Mouse (Mus musculus): ENCODE measurements at regions not wholly inside any gene's neighbourhood (a gene's known extent, or its start where the extent isn't known, plus 50 kb on each side); places are given as distances from the start of the nearest gene placed in this dataset.

DNA sequence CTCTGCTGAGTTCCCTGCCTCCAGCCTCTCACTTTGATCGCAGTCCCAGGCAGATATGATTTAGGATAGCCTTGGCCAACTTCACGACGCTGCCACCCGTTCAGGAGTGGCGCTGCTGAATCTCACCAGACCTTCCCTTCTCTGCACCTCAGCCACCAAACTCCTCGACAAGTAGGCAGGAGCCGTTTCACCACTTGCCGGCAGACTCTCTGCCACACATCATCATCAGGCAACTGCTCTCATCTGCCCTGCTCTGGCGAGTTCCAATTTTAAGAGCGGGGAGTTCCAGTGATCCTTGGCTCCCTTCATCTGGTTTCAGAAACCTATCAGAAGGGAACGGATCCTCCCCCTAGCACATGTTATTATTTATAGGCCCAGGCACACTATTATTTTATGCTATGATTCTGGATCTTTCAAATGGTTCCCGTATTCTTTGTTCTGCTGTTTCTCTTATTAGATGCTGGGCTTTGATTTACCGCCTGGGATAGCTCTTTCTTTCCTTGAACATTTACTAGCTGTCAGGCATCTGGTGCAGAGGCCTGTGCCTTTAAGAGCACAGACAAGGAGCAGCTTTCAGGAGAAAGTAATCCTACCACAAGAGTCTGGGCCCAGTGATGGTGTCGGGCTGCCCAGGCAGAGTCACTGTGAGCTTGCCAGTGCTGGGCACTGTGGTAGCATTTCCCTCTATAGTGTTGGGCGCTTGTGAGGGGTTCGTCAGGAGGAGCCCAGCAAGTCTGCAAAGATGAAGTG is 722.3 kb downstream of the Vrk1 start:
- no peaks in the 10 kb centered on the region for H3K27me3 ChIP-seq (replicated peaks)
- no peak overlapping the region for H3K4me3 ChIP-seq
- H3K4me1 ChIP-seq = no peaks in the 10 kb centered on the region
- no peaks in the 10 kb centered on the region for H3K36me3 ChIP-seq
- H3K4me2 ChIP-seq = no peak overlapping the region
- H3K27ac ChIP-seq = no peak overlapping the region
- no peaks in the 10 kb centered on the region for H3K9me3 ChIP-seq (replicated peaks)
- WGBS (ENCODE audit: insufficient replicate concordance) = 59% methylated on average over 16 of the region's 16 CpGs
- ATAC-seq = no peak
- no peak overlapping the region for H3K9ac ChIP-seq

DNA sequence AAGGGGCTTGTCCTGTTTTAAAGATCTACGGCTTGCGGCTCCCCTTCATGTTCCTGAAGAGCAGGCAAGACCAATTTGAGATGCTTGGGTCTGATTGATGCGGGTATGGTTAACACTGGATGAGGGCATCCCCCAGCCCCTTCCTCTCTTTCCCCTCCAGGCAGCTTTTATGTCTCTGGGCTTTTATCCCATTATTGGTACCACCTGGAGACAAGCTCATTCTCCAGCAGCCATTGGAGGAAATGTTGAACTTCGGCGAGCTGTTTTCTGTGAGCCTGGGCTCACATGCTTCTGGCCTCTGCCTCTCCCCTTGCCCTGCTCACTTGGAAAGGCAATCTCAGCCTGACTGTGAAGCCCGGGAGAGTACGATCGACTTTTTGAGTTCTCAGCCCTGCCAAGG is 738.7 kb downstream of the Vrk1 start:
- 79% methylated on average over 8 of the region's 8 CpGs for WGBS (ENCODE audit: insufficient replicate concordance)
- no peaks in the 10 kb centered on the region for H3K4me1 ChIP-seq
- no peaks in the 10 kb centered on the region for H3K36me3 ChIP-seq
- no peak for ATAC-seq
- H3K27ac ChIP-seq = no peak overlapping the region
- H3K4me2 ChIP-seq = no peak overlapping the region
- H3K27me3 ChIP-seq (replicated peaks) = no peaks in the 10 kb centered on the region
- H3K9ac ChIP-seq = no peak overlapping the region
- no peaks in the 10 kb centered on the region for H3K9me3 ChIP-seq (replicated peaks)
- H3K4me3 ChIP-seq = no peak overlapping the region

DNA sequence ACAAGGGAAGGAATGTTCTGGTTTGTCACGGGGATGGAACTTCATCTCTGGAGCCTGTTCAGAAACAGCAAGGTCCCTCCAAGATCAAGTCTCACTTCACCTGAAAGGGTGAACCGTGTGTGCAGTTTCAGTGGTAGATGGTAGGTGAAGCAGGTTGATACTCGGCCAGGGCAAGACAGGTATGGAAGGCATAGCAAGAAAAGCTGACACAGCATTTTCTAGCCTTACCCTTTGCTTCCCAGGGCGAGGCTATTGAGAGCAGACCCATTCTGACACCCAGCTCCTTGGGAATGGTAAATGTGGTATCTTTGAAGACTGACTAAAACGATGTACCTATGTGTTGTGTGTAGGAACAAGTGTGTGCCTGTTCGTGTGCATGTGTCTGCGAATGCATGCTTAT is 724.9 kb upstream of the 3110018I06Rik start:
- Histone ChIP-seq H3K27ac (no peak overlapping the region), H3K4me1 (no peaks in the 10 kb centered on the region), H3K27me3 (replicated peaks) (no peaks in the 10 kb centered on the region), H3K9ac (no peak overlapping the region), H3K4me3 (no peak overlapping the region), H3K4me2 (no peak overlapping the region), H3K9me3 (replicated peaks) (no peaks in the 10 kb centered on the region), H3K36me3 (no peaks in the 10 kb centered on the region)
- no peak for ATAC-seq
- 71% methylated on average over 7 of the region's 7 CpGs for WGBS (ENCODE audit: insufficient replicate concordance)

DNA sequence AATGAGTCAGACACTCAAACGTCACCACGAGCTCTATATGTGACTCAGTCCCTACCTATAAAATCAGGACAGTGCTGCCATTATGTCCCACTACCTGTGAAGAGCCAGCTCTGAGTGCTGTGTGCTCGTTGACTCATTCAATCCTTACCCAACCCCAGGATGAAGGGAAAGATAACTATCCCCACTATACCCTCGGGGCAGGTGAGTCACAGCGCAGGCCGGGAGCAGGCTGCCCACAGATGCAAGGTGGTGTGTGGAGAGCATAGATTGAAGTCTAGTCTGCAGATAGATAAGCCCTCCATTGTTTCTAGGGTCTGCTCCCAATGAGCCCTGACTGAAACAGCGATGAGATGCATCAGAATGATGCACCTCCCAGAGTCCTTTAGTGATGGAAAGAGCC is 723.9 kb upstream of the 3110018I06Rik start:
- 71% methylated on average over 7 of the region's 7 CpGs for WGBS (ENCODE audit: insufficient replicate concordance)
- no peak for ATAC-seq

DNA sequence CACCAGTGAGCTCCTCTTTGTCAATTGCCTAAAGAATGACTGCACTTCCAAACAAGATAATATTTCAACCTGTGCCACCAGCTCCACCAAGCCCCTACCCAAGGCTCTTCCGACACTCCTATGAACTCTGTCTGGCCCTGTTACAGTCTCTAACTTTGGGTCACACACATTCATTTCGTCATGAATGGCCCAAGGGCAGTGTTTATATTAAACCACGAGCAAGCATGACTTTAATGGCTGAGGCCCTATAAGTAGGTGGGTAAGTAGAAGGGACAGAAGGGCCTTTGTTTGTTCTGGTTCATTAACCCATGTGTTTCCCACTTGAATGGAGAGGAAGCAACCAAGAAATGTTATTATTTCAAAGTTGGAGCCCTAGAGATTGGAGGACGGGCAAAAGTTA is 714.9 kb upstream of the 3110018I06Rik start:
- H3K9me3 ChIP-seq (replicated peaks) = 0 out of 2 replicates have a peak, but pooled peaks cover 5% of the 10 kb centered on the region
- H3K27me3 ChIP-seq (replicated peaks) = no peaks in the 10 kb centered on the region
- no peak overlapping the region for H3K4me2 ChIP-seq
- no peak overlapping the region for H3K9ac ChIP-seq
- no peaks in the 10 kb centered on the region for H3K4me1 ChIP-seq
- H3K36me3 ChIP-seq = no peaks in the 10 kb centered on the region
- H3K4me3 ChIP-seq = no peak overlapping the region
- no peak for ATAC-seq
- no peak overlapping the region for H3K27ac ChIP-seq
- 60% methylated on average over 4 of the region's 4 CpGs for WGBS (ENCODE audit: insufficient replicate concordance)

More for the DNA sequence above, 723.9 kb upstream of the 3110018I06Rik start:
- Histone ChIP-seq H3K4me1 (no peaks in the 10 kb centered on the region), H3K9me3 (replicated peaks) (no peaks in the 10 kb centered on the region), H3K36me3 (no peaks in the 10 kb centered on the region), H3K4me3 (no peak overlapping the region), H3K9ac (no peak overlapping the region), H3K4me2 (no peak overlapping the region), H3K27ac (no peak overlapping the region), H3K27me3 (replicated peaks) (no peaks in the 10 kb centered on the region)

DNA sequence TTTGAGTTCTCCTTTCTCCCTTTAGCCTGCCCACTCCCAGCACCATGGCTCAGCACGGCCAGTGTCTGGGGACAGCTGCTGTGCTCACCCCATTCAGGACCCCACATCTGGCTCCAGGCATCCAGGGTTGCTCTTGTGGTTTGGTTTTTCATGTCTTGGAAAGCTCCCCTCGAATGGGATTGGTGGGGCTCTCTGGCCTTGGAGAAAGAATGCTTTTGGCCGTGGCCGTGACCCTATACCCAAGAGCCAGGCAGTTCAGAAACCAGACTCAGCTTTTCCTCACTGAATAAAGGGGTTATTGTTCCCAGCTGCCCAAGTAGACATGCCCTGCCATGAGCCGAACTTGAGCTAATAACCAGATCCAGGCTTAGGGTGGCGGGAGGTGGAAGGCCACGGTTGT is 691.8 kb upstream of the 3110018I06Rik start:
- H3K9me3 ChIP-seq (replicated peaks) = peaks cover 3% of the 10 kb centered on the region; the same call in 1 of the 2 replicates
- H3K36me3 ChIP-seq = no peaks in the 10 kb centered on the region
- no peak overlapping the region for H3K9ac ChIP-seq
- no peaks in the 10 kb centered on the region for H3K27me3 ChIP-seq (replicated peaks)
- no peak for ATAC-seq
- H3K27ac ChIP-seq = no peak overlapping the region
- H3K4me3 ChIP-seq = no peak overlapping the region
- H3K4me1 ChIP-seq = no peaks in the 10 kb centered on the region
- no peak overlapping the region for H3K4me2 ChIP-seq
- WGBS (ENCODE audit: insufficient replicate concordance) = 70% methylated on average over 7 of the region's 7 CpGs

DNA sequence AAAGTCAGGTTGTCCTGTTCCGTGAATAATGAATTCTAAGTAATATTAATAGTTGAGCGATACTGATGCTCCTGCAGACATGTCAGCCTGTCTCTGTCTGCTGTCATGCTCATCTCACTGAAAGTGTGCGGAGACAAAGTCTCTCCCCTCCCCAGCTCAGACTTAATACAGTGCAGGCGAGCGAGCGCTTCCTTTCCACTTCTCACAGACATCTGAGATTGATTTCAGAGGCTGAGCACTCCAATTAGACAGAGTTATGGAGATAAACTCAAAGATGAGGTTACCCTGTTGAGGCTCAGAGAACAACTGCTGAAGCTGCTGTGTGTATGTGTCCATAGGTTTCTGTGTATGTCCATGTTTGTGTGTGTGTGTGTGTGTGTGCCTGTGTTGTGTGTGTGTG is 668.7 kb upstream of the 3110018I06Rik start:
- Histone ChIP-seq H3K4me3 (no peak overlapping the region), H3K27ac (no peak overlapping the region), H3K27me3 (replicated peaks) (no peaks in the 10 kb centered on the region), H3K36me3 (no peaks in the 10 kb centered on the region), H3K9me3 (replicated peaks) (no peaks in the 10 kb centered on the region), H3K9ac (no peak overlapping the region), H3K4me1 (no peaks in the 10 kb centered on the region), H3K4me2 (no peak overlapping the region)
- no peak for ATAC-seq
- WGBS (ENCODE audit: insufficient replicate concordance) = 62% methylated on average over 6 of the region's 6 CpGs

DNA sequence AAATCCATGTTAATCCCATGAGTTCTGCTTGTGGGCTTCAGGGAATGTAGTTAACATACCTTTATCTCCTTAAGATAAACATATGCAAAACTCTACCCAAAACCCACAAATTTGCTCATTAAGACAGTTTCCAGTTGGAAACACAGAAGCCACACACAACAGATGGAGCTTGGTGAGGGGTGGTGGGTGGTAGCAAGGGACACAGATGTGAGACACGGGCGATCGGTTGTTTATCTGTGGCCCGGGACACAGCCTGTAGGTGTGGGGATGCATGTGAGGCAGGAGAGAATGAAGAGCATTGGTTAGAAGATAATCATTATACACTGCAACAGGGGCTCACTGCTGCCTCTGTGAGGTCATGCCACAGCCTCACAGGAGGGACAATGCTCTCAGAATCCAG is 666.1 kb upstream of the 3110018I06Rik start:
- H3K27ac ChIP-seq = no peak overlapping the region
- no peak overlapping the region for H3K4me3 ChIP-seq
- 76% methylated on average over 4 of the region's 4 CpGs for WGBS (ENCODE audit: insufficient replicate concordance)
- no peak overlapping the region for H3K4me2 ChIP-seq
- H3K9ac ChIP-seq = no peak overlapping the region
- no peaks in the 10 kb centered on the region for H3K9me3 ChIP-seq (replicated peaks)
- H3K36me3 ChIP-seq = no peaks in the 10 kb centered on the region
- H3K4me1 ChIP-seq = no peaks in the 10 kb centered on the region
- ATAC-seq = no peak
- no peaks in the 10 kb centered on the region for H3K27me3 ChIP-seq (replicated peaks)

DNA sequence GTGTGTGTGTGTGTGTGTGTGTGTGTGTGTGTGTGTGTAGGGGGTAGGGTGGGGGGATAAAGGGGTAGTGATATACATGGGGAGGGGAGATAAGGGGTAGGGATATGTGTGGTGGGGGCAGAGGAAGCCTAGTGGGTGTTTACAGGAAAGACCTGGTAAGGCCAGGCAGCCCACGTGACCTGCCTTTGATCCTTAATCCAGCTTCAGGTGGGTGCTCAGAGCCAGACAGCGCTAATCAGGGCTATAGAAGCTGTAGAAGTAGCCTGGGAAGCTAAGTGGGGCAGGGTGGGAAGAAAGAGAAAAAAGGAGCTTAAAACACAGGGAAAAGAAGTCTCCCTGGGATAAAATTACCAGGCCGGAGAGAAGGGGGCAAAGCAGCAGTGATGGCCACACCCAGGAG is 659.9 kb upstream of the 3110018I06Rik start:
- Histone ChIP-seq H3K27ac (no peak overlapping the region), H3K9me3 (replicated peaks) (no peaks in the 10 kb centered on the region), H3K4me2 (no peak overlapping the region), H3K4me1 (no peaks in the 10 kb centered on the region), H3K9ac (no peak overlapping the region), H3K4me3 (no peak overlapping the region), H3K36me3 (no peaks in the 10 kb centered on the region), H3K27me3 (replicated peaks) (no peaks in the 10 kb centered on the region)
- WGBS (ENCODE audit: insufficient replicate concordance) = 7% methylated on average over 3 of the region's 3 CpGs
- ATAC-seq = no peak

DNA sequence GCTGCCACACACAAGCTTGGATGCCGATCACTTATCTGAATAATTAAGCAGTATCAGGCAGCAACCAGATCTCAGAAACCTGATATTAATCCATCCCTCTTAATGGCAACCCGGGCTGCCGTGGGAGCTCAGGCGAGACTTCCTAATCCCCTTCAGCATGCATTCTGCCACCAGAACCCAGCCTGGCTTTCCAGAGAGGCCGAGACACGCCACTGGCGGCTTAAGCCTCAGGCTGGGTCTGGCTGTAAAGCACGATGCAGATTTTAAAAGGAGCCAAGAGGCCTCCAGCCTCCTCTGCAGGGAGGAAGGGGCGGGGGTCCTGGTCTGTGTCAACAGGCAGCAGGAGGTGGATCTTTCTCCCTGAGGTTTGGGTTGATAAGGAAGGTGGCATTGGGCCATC is 659.1 kb upstream of the 3110018I06Rik start:
- Histone ChIP-seq H3K9ac (no peak overlapping the region), H3K27ac (no peak overlapping the region), H3K36me3 (no peaks in the 10 kb centered on the region), H3K27me3 (replicated peaks) (no peaks in the 10 kb centered on the region), H3K4me2 (no peak overlapping the region), H3K4me3 (no peak overlapping the region), H3K9me3 (replicated peaks) (no peaks in the 10 kb centered on the region), H3K4me1 (no peaks in the 10 kb centered on the region)
- 28% methylated on average over 9 of the region's 9 CpGs for WGBS (ENCODE audit: insufficient replicate concordance)
- ATAC-seq = no peak

DNA sequence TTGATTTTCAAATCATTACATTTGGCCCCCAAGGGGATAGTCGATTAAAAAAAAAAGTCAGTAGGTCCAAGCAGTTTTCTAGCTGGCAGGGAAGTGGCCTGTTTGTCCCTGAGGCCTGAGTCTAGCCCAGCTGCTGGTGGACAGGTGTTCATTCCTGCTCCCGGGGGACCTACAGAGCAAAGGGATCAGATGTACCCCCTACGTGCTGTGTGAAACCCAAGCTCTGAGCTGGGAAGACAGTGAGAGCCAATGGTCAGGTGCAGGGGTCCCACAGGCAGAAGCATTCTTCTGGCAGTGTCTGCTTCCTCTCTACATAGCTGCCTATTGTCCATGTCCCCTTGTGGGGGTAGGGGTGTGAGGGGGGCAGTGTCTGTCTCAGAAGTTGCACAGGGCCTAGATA is 653.2 kb upstream of the 3110018I06Rik start:
- Histone ChIP-seq H3K27me3 (replicated peaks) (no peaks in the 10 kb centered on the region), H3K36me3 (no peaks in the 10 kb centered on the region), H3K9me3 (replicated peaks) (no peaks in the 10 kb centered on the region), H3K27ac (no peak overlapping the region), H3K4me2 (no peak overlapping the region), H3K4me3 (no peak overlapping the region), H3K4me1 (no peaks in the 10 kb centered on the region), H3K9ac (no peak overlapping the region)
- WGBS (ENCODE audit: insufficient replicate concordance) = 58% methylated on average over 3 of the region's 3 CpGs
- no peak for ATAC-seq

DNA sequence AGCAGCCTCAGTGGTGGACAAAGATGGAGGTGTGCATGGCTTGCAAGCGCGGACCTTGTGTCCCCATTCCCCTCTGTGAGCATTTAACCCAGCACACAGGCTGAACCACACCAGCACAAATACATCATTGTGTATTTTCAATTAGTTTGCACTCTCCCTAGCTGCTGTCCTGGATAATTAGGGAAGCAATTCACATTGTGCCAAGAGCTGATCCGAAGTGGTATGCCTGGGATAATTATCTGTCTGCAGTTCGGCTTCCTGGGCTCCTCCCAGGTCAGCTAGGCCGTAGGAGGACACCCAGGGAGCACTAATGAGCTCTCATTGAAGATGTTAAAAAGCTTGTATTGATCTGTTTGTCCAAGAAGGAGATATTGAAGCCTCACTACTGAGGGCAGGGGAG is 648.8 kb upstream of the 3110018I06Rik start:
- Histone ChIP-seq H3K9me3 (replicated peaks) (no peaks in the 10 kb centered on the region), H3K27me3 (replicated peaks) (no peaks in the 10 kb centered on the region), H3K36me3 (no peaks in the 10 kb centered on the region), H3K27ac (no peak overlapping the region), H3K4me1 (no peaks in the 10 kb centered on the region), H3K9ac (no peak overlapping the region), H3K4me2 (no peak overlapping the region), H3K4me3 (no peak overlapping the region)
- WGBS (ENCODE audit: insufficient replicate concordance) = 52% methylated on average over 5 of the region's 5 CpGs
- ATAC-seq = no peak

DNA sequence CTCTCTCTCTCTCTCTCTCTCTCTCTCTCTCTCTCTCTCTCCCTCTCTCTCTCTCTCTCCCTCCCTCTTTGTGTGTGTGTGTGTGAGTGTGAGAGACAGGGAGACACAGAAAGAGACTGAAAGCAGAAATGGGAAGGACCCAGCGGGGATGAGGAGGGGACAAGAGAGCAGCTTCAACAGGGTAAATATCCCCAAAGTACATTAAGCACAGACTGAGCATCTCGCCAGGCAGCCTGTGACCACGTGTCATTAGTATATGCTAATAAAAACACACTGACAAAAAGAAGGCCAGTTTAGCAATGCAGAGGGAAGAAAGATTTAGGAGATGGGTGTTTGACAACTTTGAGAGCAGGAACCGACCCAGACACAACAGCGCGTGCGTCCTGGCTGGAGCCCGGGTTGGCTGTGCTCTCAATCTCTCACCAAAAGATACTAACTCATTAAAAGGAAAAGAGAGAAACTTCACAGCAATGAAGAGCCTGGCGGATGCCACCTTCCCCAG is 648.2 kb upstream of the 3110018I06Rik start:
- no peak for ATAC-seq
- no peak overlapping the region for H3K4me2 ChIP-seq
- H3K27me3 ChIP-seq (replicated peaks) = no peaks in the 10 kb centered on the region
- H3K27ac ChIP-seq = no peak overlapping the region
- WGBS (ENCODE audit: insufficient replicate concordance) = 53% methylated on average over 9 of the region's 9 CpGs
- no peak overlapping the region for H3K9ac ChIP-seq
- H3K4me3 ChIP-seq = no peak overlapping the region
- H3K9me3 ChIP-seq (replicated peaks) = no peaks in the 10 kb centered on the region
- H3K4me1 ChIP-seq = no peaks in the 10 kb centered on the region
- H3K36me3 ChIP-seq = no peaks in the 10 kb centered on the region
